Mouse (Mus musculus) megakaryocyte, embryonic 14.5 days (primary cell): ENCODE measurements around the gene Sncb.

Source experiments
- FLI1 ChIP-seq: IDR thresholded peaks from 2 replicates; pipeline ENCODE4 v1.6.1; 2012; ENCODE audit warnings: low read length, inconsistent platforms, mixed read lengths
- GATA1 ChIP-seq: IDR thresholded peaks from 3 replicates; pipeline ENCODE4 v1.6.1; 2012; ENCODE audit warnings: mixed read lengths, low read length, inconsistent platforms, borderline replicate concordance

GRCm38 (mm10) chr13:54765281-54766191 lies 859 bp downstream of the Sncb start:
- TF ChIP-seq GATA1 (no peak), FLI1 (no peak)
